Comparison of ENCODE assay signal across 25 mouse cellular contexts in the genomic region with DNA sequence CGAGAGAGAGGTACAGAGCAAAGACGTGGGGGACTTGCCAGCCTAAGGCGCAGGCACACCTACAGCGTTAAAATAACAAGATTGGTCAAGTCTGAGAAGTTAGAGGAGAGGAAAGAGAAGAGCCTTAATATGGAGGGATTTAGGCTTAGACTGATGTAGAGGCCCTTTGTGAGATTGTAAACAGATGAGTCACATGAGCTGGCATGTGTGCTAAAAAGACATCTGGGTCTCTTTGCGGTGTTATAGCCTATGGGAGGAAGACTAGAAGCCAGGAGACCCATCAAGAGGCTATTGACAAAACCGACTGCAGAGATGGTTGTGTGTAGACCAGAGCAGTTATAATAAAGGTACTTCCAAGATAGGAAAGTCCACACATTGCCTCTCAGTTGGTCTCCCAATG.
"Had no signal": no experiment of that assay in that cellular context is flagged by ENCODE, and none has a peak within 500 bp of the region (broad histone marks: within the 10 kb centered on the region; RNA-seq: fewer than 3 reads in every experiment).

No protein-coding gene starts in this region.

- H3K9me3 ChIP-seq: heart, embryonic 10.5 days; heart, embryonic 12.5 days; hindbrain, embryonic 10.5 days; hindbrain, embryonic 12.5 days; intestine, embryonic 15.5 days; liver, embryonic 12.5 days had no signal

- H3K4me1 ChIP-seq: hindbrain, embryonic 10.5 days; hindbrain, embryonic 12.5 days; intestine, embryonic 15.5 days; liver, embryonic 12.5 days had no signal

- H3K4me2 ChIP-seq: heart, embryonic 12.5 days; hindbrain, embryonic 12.5 days; hindbrain, embryonic 14.5 days; intestine, embryonic 15.5 days; liver, embryonic 12.5 days had no signal

- H3K36me3 ChIP-seq: heart, embryonic 10.5 days; heart, embryonic 12.5 days; hindbrain, embryonic 10.5 days; hindbrain, embryonic 12.5 days; intestine, embryonic 15.5 days had no signal

- ATAC-seq: hindbrain, embryonic 16.5 days; inflammation-experienced regulatory T-cells, adult 6 months; intestine, embryonic 15.5 days; intestine, postnatal 0 days; liver, embryonic 12.5 days had no signal

- H3K9ac ChIP-seq: heart, embryonic 12.5 days; hindbrain, embryonic 12.5 days; hindbrain, embryonic 14.5 days; intestine, embryonic 15.5 days; liver, embryonic 12.5 days; liver, embryonic 14.5 days had no signal

- DNase-seq: gastrocnemius, adult 2 months; gastrocnemius, postnatal 10 days; gastrocnemius, postnatal 25 days; heart, adult 18-20 months; heart, postnatal 10 days; heart, postnatal 4 days; kidney, adult 18-20 months; kidney, adult 8-10 months; kidney, postnatal 10 days; kidney, postnatal 25 days; kidney, postnatal 4 days; left cerebral cortex, postnatal 4 days; liver had no signal

- H3K27ac ChIP-seq: gastrocnemius, adult 2 months; heart, embryonic 10.5 days; hindbrain, embryonic 10.5 days; hindbrain, embryonic 12.5 days; hindbrain, embryonic 14.5 days; intestine, embryonic 15.5 days; layer of hippocampus, adult 2 months; liver, embryonic 12.5 days; liver, embryonic 14.5 days had no signal

- H3K4me3 ChIP-seq: gastrocnemius, adult 2 months; heart, embryonic 10.5 days; heart, embryonic 12.5 days; hindbrain, embryonic 10.5 days; hindbrain, embryonic 12.5 days; intestine, embryonic 15.5 days; layer of hippocampus, adult 2 months; liver, embryonic 12.5 days had no signal

- H3K27me3 ChIP-seq: heart, embryonic 12.5 days; hindbrain, embryonic 12.5 days; intestine, embryonic 15.5 days; liver, embryonic 12.5 days had no signal
